Mouse (Mus musculus): ENCODE results near the gene Lpar1. TPM values are rescaled to one million over a fixed set of nuclear protein-coding genes. Genes with fewer than 3 reads are reported as not detected.

The Lpar1 gene
- polyA plus RNA-seq, 1 experiment, result 47.0 TPM

- Histone ChIP-seq H3K36me3 (ENCODE audit: control insufficient read depth, insufficient read depth, low read length) (no peaks in the 10 kb centered on the region), H3K4me1 (ENCODE audit: control insufficient read depth, insufficient read depth, insufficient read length, low read length) (no peaks in the 10 kb centered on the region), H3K4me3 (ENCODE audit: low read depth, low read length) (no peak overlapping the region), H3K27ac (ENCODE audit: insufficient read depth, low read depth, low read length) (no peak overlapping the region), H3K27me3 (ENCODE audit: control insufficient read depth, insufficient read depth, low read length) (no peaks in the 10 kb centered on the region)
- TF ChIP-seq CTCF (IDR thresholded peaks at IDR 0.05; ENCODE audit: extremely low read depth, insufficient read length, insufficient replicate concordance, low read depth, low read length), result no peak
- TF ChIP-seq POLR2A (IDR thresholded peaks at IDR 0.05; ENCODE audit: low read depth, low read length), result no peak
- WGBS, result 82% methylated on average over 6 of the region's 6 CpGs
Measured at GRCm38 (mm10) chr4:58575831-58576230, 22.1 kb upstream of the Lpar1 start.

- H3K27ac ChIP-seq (ENCODE audit: insufficient read depth, low read depth, low read length), result no peak overlapping the region
- H3K4me1 ChIP-seq (ENCODE audit: control insufficient read depth, insufficient read depth, insufficient read length, low read length), result no peaks in the 10 kb centered on the region
- H3K4me3 ChIP-seq (ENCODE audit: low read depth, low read length), result no peak overlapping the region
- no peaks in the 10 kb centered on the region for H3K36me3 ChIP-seq (ENCODE audit: control insufficient read depth, insufficient read depth, low read length)
- no peaks in the 10 kb centered on the region for H3K27me3 ChIP-seq (ENCODE audit: control insufficient read depth, insufficient read depth, low read length)
- no peak for TF ChIP-seq POLR2A (IDR thresholded peaks at IDR 0.05; ENCODE audit: low read depth, low read length)
- no peak for TF ChIP-seq CTCF (IDR thresholded peaks at IDR 0.05; ENCODE audit: extremely low read depth, insufficient read length, insufficient replicate concordance, low read depth, low read length)
- WGBS, result 49% methylated on average over 6 of the region's 6 CpGs
Measured at GRCm38 (mm10) chr4:58574024-58574423, 20.3 kb upstream of the Lpar1 start.

- Histone ChIP-seq H3K27ac (ENCODE audit: insufficient read depth, low read depth, low read length) (no peak overlapping the region), H3K27me3 (ENCODE audit: control insufficient read depth, insufficient read depth, low read length) (no peaks in the 10 kb centered on the region), H3K4me1 (ENCODE audit: control insufficient read depth, insufficient read depth, insufficient read length, low read length) (no peaks in the 10 kb centered on the region), H3K4me3 (ENCODE audit: low read depth, low read length) (no peak overlapping the region), H3K36me3 (ENCODE audit: control insufficient read depth, insufficient read depth, low read length) (no peaks in the 10 kb centered on the region)
- 83% methylated on average over 2 of the region's 2 CpGs for WGBS
- no peak for TF ChIP-seq CTCF (IDR thresholded peaks at IDR 0.05; ENCODE audit: extremely low read depth, insufficient read length, insufficient replicate concordance, low read depth, low read length)
- TF ChIP-seq POLR2A (IDR thresholded peaks at IDR 0.05; ENCODE audit: low read depth, low read length), result no peak
Measured at GRCm38 (mm10) chr4:58572446-58572845, 18.7 kb upstream of the Lpar1 start.

- Histone ChIP-seq H3K4me1 (ENCODE audit: control insufficient read depth, insufficient read depth, insufficient read length, low read length) (no peaks in the 10 kb centered on the region), H3K27ac (ENCODE audit: insufficient read depth, low read depth, low read length) (no peak overlapping the region), H3K36me3 (ENCODE audit: control insufficient read depth, insufficient read depth, low read length) (no peaks in the 10 kb centered on the region), H3K4me3 (ENCODE audit: low read depth, low read length) (no peak overlapping the region), H3K27me3 (ENCODE audit: control insufficient read depth, insufficient read depth, low read length) (no peaks in the 10 kb centered on the region)
- TF ChIP-seq POLR2A (IDR thresholded peaks at IDR 0.05; ENCODE audit: low read depth, low read length) (no peak), CTCF (IDR thresholded peaks at IDR 0.05; ENCODE audit: extremely low read depth, insufficient read length, insufficient replicate concordance, low read depth, low read length) (no peak)
- WGBS, result 61% methylated on average over 3 of the region's 3 CpGs
Measured at GRCm38 (mm10) chr4:58571661-58572060, 18.0 kb upstream of the Lpar1 start.

GRCm38 (mm10) chr4:58571232-58571631, 17.5 kb upstream of the Lpar1 start:
- 56% methylated on average over 1 of the region's 1 CpGs for WGBS
- H3K36me3 ChIP-seq (ENCODE audit: control insufficient read depth, insufficient read depth, low read length), result no peaks in the 10 kb centered on the region
- TF ChIP-seq POLR2A (IDR thresholded peaks at IDR 0.05; ENCODE audit: low read depth, low read length) (no peak), CTCF (IDR thresholded peaks at IDR 0.05; ENCODE audit: extremely low read depth, insufficient read length, insufficient replicate concordance, low read depth, low read length) (no peak)

GRCm38 (mm10) chr4:58568486-58568885, 14.8 kb upstream of the Lpar1 start:
- Histone ChIP-seq H3K36me3 (ENCODE audit: control insufficient read depth, insufficient read depth, low read length) (no peaks in the 10 kb centered on the region), H3K27me3 (ENCODE audit: control insufficient read depth, insufficient read depth, low read length) (no peaks in the 10 kb centered on the region), H3K27ac (ENCODE audit: insufficient read depth, low read depth, low read length) (no peak overlapping the region), H3K4me1 (ENCODE audit: control insufficient read depth, insufficient read depth, insufficient read length, low read length) (peaks cover 1% of the 10 kb centered on the region; the same call in 1 of the 2 replicates), H3K4me3 (ENCODE audit: low read depth, low read length) (no peak overlapping the region)
- TF ChIP-seq POLR2A (IDR thresholded peaks at IDR 0.05; ENCODE audit: low read depth, low read length) (no peak), CTCF (IDR thresholded peaks at IDR 0.05; ENCODE audit: extremely low read depth, insufficient read length, insufficient replicate concordance, low read depth, low read length) (no peak)
- WGBS, result 83% methylated on average over 8 of the region's 8 CpGs

More at GRCm38 (mm10) chr4:58571232-58571631, 17.5 kb upstream of the Lpar1 start:
- H3K4me1 ChIP-seq (ENCODE audit: control insufficient read depth, insufficient read depth, insufficient read length, low read length), result no peaks in the 10 kb centered on the region
- H3K27ac ChIP-seq (ENCODE audit: insufficient read depth, low read depth, low read length), result no peak overlapping the region
- H3K27me3 ChIP-seq (ENCODE audit: control insufficient read depth, insufficient read depth, low read length), result no peaks in the 10 kb centered on the region
- H3K4me3 ChIP-seq (ENCODE audit: low read depth, low read length), result no peak overlapping the region

- no peak for TF ChIP-seq CTCF (IDR thresholded peaks at IDR 0.05; ENCODE audit: extremely low read depth, insufficient read length, insufficient replicate concordance, low read depth, low read length)
- no peak overlapping the region for H3K27ac ChIP-seq (ENCODE audit: insufficient read depth, low read depth, low read length)
- WGBS, result 90% methylated on average over 1 of the region's 1 CpGs
- peaks cover 7% of the 10 kb centered on the region; the same call in 1 of the 2 replicates for H3K4me1 ChIP-seq (ENCODE audit: control insufficient read depth, insufficient read depth, insufficient read length, low read length)
- H3K36me3 ChIP-seq (ENCODE audit: control insufficient read depth, insufficient read depth, low read length), result no peaks in the 10 kb centered on the region
- no peaks in the 10 kb centered on the region for H3K27me3 ChIP-seq (ENCODE audit: control insufficient read depth, insufficient read depth, low read length)
- no peak overlapping the region for H3K4me3 ChIP-seq (ENCODE audit: low read depth, low read length)
Measured at GRCm38 (mm10) chr4:58562776-58563175, 9.1 kb upstream of the Lpar1 start.
